Mouse (Mus musculus) kidney, adult 2 months (tissue): ENCODE results near the gene Oat.

Source experiments
- CTCF ChIP-seq: fragments of 200-500 bp; conservative IDR thresholded peaks from 2 replicates; pipeline ENCODE4 v1.5.1; 2011; ENCODE audit warnings: low read depth, mild to moderate bottlenecking, control low read depth, low read length, moderate library complexity, mixed read lengths; ENCODE audit not compliant: insufficient read depth, insufficient read length
- POLR2A ChIP-seq: fragments of 200-500 bp; IDR thresholded peaks from one replicate; pipeline ENCODE4 v1.6.1; 2011; ENCODE audit warnings: low read depth, low read length, control low read depth

DNA sequence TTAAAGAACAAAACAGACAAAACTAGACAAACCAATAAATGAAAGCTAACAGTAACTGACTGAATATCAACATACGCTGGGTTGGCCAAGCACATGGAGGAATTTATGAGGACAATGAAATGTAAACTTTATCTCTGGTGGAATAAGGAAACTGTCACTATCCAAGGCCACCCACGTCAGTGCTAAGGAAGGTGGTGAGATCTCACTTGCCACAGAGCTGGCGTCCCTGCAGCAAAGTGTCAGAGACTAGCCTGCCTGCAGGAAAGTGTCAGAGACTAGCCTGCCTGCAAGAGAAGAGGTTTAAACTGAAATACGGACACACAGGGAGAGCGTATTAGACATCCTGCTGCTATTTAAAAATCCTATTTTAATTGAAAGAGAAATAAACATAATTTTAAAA is 11.0 kb upstream of the Oat start:
- TF ChIP-seq POLR2A: no peak
- no peak for TF ChIP-seq CTCF
